Mouse (Mus musculus) heart, adult 18-20 months (tissue): ENCODE measurements around the gene Mindy1. TPM values are rescaled to one million over a fixed set of nuclear protein-coding genes. Genes with fewer than 3 reads are reported as not detected.
"Not testable (repeated sequence)": the region's sequence is repeated elsewhere in the genome, so short reads cannot be mapped to it uniquely, and the experiment has no call there.

Experiments
- DNase-seq, 2 experiments: peaks; one replicate each; pipeline ENCODE4 v3.0.0; 2021 to 2022; ENCODE audit warnings: mixed read lengths in 1 of 2
- total RNA-seq, 2 experiments: library from RNA; stranded (reverse); gene quantifications; 2 replicates each; pipeline ENCODE4 v1.2.3; 2021

The Mindy1 gene
- total RNA-seq, 2 experiments from 2014 or later = 19.1 to 23.2 TPM

GRCm38 (mm10) chr3:95319701-95320625 lies 38.8 kb downstream of the Mindy1 start:
- no peak for DNase-seq

GRCm38 (mm10) chr3:95323429-95323828 lies 42.3 kb downstream of the Mindy1 start:
- DNase-seq = no peak

- DNase-seq = no peak
Measured at GRCm38 (mm10) chr3:95324454-95325144, 43.5 kb downstream of the Mindy1 start.

- no peak for DNase-seq
Measured at GRCm38 (mm10) chr3:95328803-95329404, 47.8 kb downstream of the Mindy1 start.

GRCm38 (mm10) chr3:95331528-95331927 lies 50.4 kb downstream of the Mindy1 start:
- no peak for DNase-seq

DNA sequence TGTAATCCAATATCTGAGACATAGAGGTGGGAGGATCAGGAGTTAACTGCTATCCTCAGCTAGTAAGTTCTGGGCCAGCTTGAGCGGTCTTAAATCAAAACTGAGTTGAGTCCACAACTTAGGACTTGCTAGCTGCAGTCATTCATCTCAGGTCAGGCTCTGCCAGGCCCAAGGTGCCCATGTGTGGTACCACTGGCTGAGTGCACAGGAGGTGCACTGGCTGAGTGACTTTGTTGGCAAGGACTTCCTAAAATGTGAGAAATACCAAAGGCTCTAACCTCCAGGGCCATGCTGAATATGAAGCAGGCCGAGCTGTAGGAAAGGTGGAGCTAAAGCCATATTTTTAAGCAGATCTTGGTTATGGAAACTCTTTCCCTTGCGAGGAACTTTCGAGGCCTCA lies 56.2 kb downstream of the Mindy1 start:
- no peak for DNase-seq

- no peak for DNase-seq
Measured at GRCm38 (mm10) chr3:95338251-95338650, 57.1 kb downstream of the Mindy1 start.

DNA sequence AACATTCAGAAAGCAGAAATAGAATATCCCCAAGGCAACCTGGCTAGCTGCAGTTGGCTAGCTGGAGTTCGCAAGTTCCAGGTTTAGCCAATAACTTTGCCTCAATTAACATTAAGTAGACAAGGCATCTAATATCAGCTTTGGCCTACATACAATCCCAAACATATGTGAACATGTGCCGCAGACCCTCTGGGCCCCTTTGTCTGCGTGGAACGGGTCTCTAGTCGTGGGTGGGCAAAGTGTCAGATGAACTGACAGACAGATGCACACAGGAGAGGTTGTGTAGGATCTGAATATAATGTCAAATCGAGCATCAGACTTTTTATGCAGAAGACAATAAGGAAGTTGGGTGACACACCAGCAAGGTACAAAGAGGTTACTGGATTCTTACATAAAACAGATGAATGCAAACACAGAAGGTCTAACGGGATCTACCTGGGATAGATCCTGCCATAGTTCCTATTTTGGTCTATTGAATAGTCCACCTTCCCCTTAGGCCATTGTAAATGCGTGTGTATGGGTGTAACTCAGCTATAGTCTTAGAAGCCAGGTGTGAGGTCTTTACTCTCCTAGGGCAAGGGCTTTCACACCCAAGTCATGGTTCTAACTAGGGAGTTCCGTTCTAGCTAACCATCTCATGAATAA lies 62.3 kb downstream of the Mindy1 start:
- not testable (repeated sequence) for DNase-seq

Other genes with a start within 250 kb of the Mindy1 start
- 100 to 1,000 TPM; 146 to 151 TPM for gene Psmd4, start 238.7 kb upstream of the Mindy1 start, total RNA-seq
- 10 to 100 TPM; 14.9 to 15.3 TPM for gene Pip5k1a, start 174.4 kb upstream of the Mindy1 start, total RNA-seq
- gene Vps72, start 170.3 kb upstream of the Mindy1 start, total RNA-seq = 10 to 100 TPM; 32.1 to 32.5 TPM
- 10 to 100 TPM; 34.7 to 36.3 TPM for gene Tmod4, start 156.9 kb upstream of the Mindy1 start, total RNA-seq
- 10 to 100 TPM; 36.5 to 38.3 TPM for gene Scnm1, start 147.3 kb upstream of the Mindy1 start, total RNA-seq
- 1 to 10 TPM; 4.5 to 4.7 TPM for gene Lysmd1, start 147.3 kb upstream of the Mindy1 start, total RNA-seq
- 1 to 10 TPM; 2.2 to 2.6 TPM for gene Tnfaip8l2, start 139.0 kb upstream of the Mindy1 start, total RNA-seq
- 1 to 10 TPM; 4.0 to 4.8 TPM for gene Sema6c, start 120.9 kb upstream of the Mindy1 start, total RNA-seq
- 10 to 100 TPM; 11.2 to 13.9 TPM for gene Gabpb2, start 63.4 kb upstream of the Mindy1 start, total RNA-seq
- 10 to 100 TPM; 19.3 to 21.8 TPM for gene Cdc42se1, start 52.6 kb upstream of the Mindy1 start, total RNA-seq
- 1 to 10 TPM; 6.8 to 8.6 TPM for gene Mllt11, start 49.2 kb upstream of the Mindy1 start, total RNA-seq
- gene Gm128, start 39.7 kb upstream of the Mindy1 start, total RNA-seq = not detected
- not detected for gene Bnipl, start 30.2 kb upstream of the Mindy1 start, total RNA-seq
- 10 to 100 TPM; 25.5 to 25.6 TPM for gene Prune1, start 731 bp downstream of the Mindy1 start, total RNA-seq
- under 1 TPM; 0.59 to 0.65 TPM for gene Anxa9, start 25.8 kb downstream of the Mindy1 start, total RNA-seq
- 10 to 100 TPM; 30.3 to 32.4 TPM for gene Cers2, start 33.4 kb downstream of the Mindy1 start, total RNA-seq
- gene Setdb1, start 75.9 kb downstream of the Mindy1 start, total RNA-seq = 10 to 100 TPM; 10.9 to 11.6 TPM
- gene 4930558C23Rik, start 121.5 kb downstream of the Mindy1 start, total RNA-seq = not detected
- 10 to 100 TPM; 34.0 to 34.9 TPM for gene Arnt, start 153.0 kb downstream of the Mindy1 start, total RNA-seq
- 1 to 10 TPM; 5.5 to 7.4 TPM for gene Ctsk, start 217.9 kb downstream of the Mindy1 start, total RNA-seq
- gene Ctss, start 245.4 kb downstream of the Mindy1 start, total RNA-seq = 10 to 100 TPM; 18.2 to 24.3 TPM